Mouse (Mus musculus) brain, embryonic 14.5 days (tissue): Measurements from ENCODE around the gene Slc38a1.

Experiments used
- CTCF ChIP-seq: fragments of 200-500 bp; IDR thresholded peaks from 2 replicates; pipeline ENCODE4 v1.5.1; 2012; ENCODE audit warnings: inconsistent platforms, mild to moderate bottlenecking, moderate library complexity, borderline replicate concordance; ENCODE audit not compliant: insufficient read depth, insufficient read length; ENCODE audit errors: extremely low read depth
- POLR2A ChIP-seq: fragments of 200-500 bp; IDR thresholded peaks from 2 replicates; pipeline ENCODE4 v1.6.1; 2012; ENCODE audit warnings: mild to moderate bottlenecking, inconsistent platforms, borderline replicate concordance; ENCODE audit not compliant: poor library complexity, insufficient read depth, insufficient read length, severe bottlenecking; ENCODE audit errors: extremely low read depth

GRCm38 (mm10) chr15:96587998-96588397 is 54.7 kb downstream of the Slc38a1 start:
- TF ChIP-seq CTCF (no peak), POLR2A (no peak)
